Mouse (Mus musculus) liver, embryonic 13.5 days (tissue): ENCODE measurements at regions not wholly inside any gene's neighbourhood (a gene's known extent, or its start where the extent isn't known, plus 50 kb on each side); places are given as distances from the start of the nearest gene placed in this dataset.

Experiments used
- ATAC-seq: fragments of 200-750 bp; cut with Nextera tagmentation; 2 replicates; pipeline ENCODE4 v1.8.0; 2017; ENCODE audit warnings: low read depth, mild to moderate bottlenecking, moderate number of reproducible peaks, moderate library complexity
- DNase-seq: peaks from one replicate; pipeline ENCODE4 v3.0.0; 2022
- H3K27ac ChIP-seq: fragments of 300-500 bp; sonication (generic); 2 replicates; pipeline ENCODE4 v1.5.1; 2015; ENCODE audit warnings: moderate library complexity, mild to moderate bottlenecking, inconsistent platforms
- H3K27me3 ChIP-seq: fragments of 300-500 bp; sonication (generic); 2 replicates; pipeline ENCODE4 v1.6.1; 2015; ENCODE audit warnings: mild to moderate bottlenecking, inconsistent platforms
- H3K36me3 ChIP-seq: fragments of 300-500 bp; sonication (generic); 2 replicates; pipeline ENCODE4 v1.6.1; 2015; ENCODE audit warnings: mild to moderate bottlenecking, inconsistent platforms
- H3K4me1 ChIP-seq: fragments of 300-500 bp; sonication (generic); replicated peaks from 2 replicates; pipeline ENCODE4 v1.6.1; 2015; ENCODE audit warnings: inconsistent platforms
- H3K4me2 ChIP-seq: fragments of 300-500 bp; sonication (generic); 2 replicates; pipeline ENCODE4 v1.6.1; 2015; ENCODE audit warnings: inconsistent platforms, mild to moderate bottlenecking, moderate library complexity
- H3K4me3 ChIP-seq: fragments of 300-500 bp; sonication (generic); replicated peaks from 2 replicates; pipeline ENCODE4 v1.5.1; 2015; ENCODE audit warnings: mild to moderate bottlenecking, inconsistent platforms
- H3K9ac ChIP-seq: fragments of 300-500 bp; sonication (generic); 2 replicates; pipeline ENCODE4 v1.6.1; 2015; ENCODE audit warnings: mild to moderate bottlenecking, inconsistent platforms
- H3K9me3 ChIP-seq: fragments of 300-500 bp; sonication (generic); replicated peaks from 2 replicates; pipeline ENCODE4 v1.6.1; 2016; ENCODE audit warnings: inconsistent platforms
- whole genome bisulfite sequencing: fragments of 180-500 bp; shearing (Covaris S2); methylation state at CpG from one replicate; pipeline ENCODE4 v1.1.7; 2015; ENCODE audit not compliant: insufficient replicate concordance; 5-methylcytosine and 5-hydroxymethylcytosine counted together

DNA sequence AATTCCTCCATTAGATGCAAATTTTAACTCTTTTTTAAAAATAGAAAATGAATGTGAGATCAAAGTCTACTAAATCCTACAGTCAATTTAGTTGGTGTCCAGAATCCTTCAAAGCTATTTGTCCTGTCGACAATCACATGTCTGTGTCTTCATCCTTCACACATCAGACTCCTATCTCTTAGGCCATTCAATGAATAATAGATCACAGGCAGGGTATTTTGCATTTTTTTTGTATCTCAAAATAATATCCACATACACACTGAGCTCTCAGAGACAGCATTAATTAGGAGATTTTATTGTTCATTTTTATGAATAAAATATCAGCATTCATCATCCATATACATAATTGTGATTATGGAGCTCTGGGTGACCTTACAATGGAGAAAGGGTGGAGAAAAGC is 427.2 kb downstream of the Hao1 start:
- DNase-seq (no peak), ATAC-seq (no peak)
- Histone ChIP-seq H3K9me3 (no peaks in the 10 kb centered on the region), H3K27ac (no peak overlapping the region), H3K4me3 (no peak overlapping the region), H3K36me3 (no peaks in the 10 kb centered on the region), H3K4me1 (no peaks in the 10 kb centered on the region), H3K27me3 (no peaks in the 10 kb centered on the region), H3K9ac (no peak overlapping the region), H3K4me2 (no peak overlapping the region)
- 58% methylated on average over 1 of the region's 1 CpGs for WGBS

DNA sequence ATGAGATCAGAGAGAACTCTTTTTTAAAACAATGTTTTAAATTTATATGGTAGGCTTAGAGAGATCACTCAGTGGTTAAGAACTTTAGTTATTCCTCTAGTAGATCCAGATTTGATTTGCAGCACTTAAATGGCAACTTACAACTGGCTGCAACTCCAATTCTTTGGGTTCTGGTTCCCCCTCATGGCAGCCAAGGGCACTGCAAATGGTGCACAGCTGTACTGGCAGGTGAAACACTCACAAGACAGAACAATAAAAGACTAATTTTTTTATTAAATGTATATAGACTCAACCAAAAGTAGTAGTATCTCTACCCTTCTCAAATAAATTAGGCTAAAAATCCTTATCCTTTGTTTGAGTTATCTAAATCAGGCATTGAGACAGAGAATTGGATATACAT is 446.9 kb downstream of the Hao1 start:
- Histone ChIP-seq H3K9me3 (no peaks in the 10 kb centered on the region), H3K4me1 (no peaks in the 10 kb centered on the region), H3K4me3 (no peak overlapping the region), H3K27ac (no peak overlapping the region), H3K27me3 (no peaks in the 10 kb centered on the region), H3K9ac (no peak overlapping the region), H3K36me3 (no peaks in the 10 kb centered on the region), H3K4me2 (no peak overlapping the region)
- no peak for ATAC-seq
- no peak for DNase-seq

DNA sequence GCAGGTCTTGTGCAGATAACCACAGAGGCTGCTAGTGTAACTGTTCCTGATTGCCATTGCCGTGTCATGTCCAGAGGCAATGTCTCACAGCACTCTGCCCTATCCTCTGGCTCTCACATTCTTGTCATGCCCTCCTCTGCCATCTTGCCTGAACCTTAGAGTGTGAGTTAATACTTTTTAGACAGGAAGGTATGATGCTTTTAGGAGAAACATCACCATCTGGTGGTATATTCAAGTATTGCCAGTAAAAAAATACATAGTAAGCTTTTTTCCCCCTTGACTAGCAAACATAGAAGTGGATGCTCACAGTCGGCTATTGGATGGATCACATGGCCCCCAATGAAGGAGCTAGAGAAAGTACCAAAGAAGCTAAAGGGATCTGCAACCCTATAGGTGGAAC is 465.8 kb downstream of the Hao1 start:
- H3K4me3 ChIP-seq = no peak overlapping the region
- no peak for DNase-seq
- H3K36me3 ChIP-seq = no peaks in the 10 kb centered on the region
- ATAC-seq = 0 out of 2 replicates have a peak, but pooled peaks have one; percentile 48
- no peak overlapping the region for H3K27ac ChIP-seq
- H3K9me3 ChIP-seq = no peaks in the 10 kb centered on the region
- no peaks in the 10 kb centered on the region for H3K27me3 ChIP-seq
- 55% methylated on average over 2 of the region's 2 CpGs for WGBS
- no peaks in the 10 kb centered on the region for H3K4me1 ChIP-seq
- no peak overlapping the region for H3K4me2 ChIP-seq
- H3K9ac ChIP-seq = no peak overlapping the region

DNA sequence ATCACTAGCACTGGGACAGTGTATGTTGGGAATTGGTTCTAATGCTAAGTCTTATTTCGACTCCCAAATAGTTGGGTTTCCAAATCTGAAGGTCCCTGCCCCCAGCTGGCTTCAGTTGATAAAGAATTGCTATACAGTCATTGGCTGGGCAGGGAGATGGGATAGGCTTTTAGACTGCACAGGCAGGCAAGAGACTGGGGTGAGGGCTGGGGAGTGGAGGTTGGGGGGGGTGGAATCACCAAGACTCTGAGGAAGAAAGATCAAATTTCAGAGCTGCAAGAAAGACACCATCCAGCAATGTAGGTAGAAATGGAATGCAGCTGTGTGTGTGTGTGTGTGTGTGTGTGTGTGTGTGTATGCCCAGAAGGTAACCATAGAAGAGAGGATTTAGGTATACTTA is 474.0 kb downstream of the Hao1 start:
- peaks cover 6% of the 10 kb centered on the region; the same call in 1 of the 2 replicates for H3K4me1 ChIP-seq
- 18% methylated on average over 1 of the region's 1 CpGs for WGBS
- no peaks in the 10 kb centered on the region for H3K9me3 ChIP-seq
- H3K4me3 ChIP-seq = no peak overlapping the region
- peak; percentile 8 for DNase-seq
- H3K9ac ChIP-seq = no peak overlapping the region
- H3K27me3 ChIP-seq = no peaks in the 10 kb centered on the region
- H3K27ac ChIP-seq = no peak overlapping the region
- ATAC-seq = peak; percentile 99
- no peak overlapping the region for H3K4me2 ChIP-seq
- no peaks in the 10 kb centered on the region for H3K36me3 ChIP-seq

DNA sequence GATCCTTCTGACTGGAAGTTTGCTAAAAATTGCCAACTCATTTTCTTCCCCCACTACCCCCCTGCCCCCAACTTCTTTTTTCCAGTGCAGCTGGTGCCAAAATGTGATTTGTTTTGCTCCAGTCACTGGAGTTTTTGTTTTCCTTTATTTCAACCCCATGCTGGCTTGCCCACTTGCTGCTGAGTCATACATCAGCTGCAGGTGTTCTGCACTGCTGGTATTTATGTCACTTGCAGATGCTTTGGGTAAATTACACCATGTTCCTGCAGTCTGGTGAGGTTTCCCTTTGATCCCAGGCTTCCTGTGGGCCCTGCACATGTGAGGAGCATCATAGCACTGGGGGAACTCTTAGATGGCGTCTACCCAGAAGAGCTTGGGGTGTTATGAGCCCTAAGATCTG is 476.2 kb downstream of the Hao1 start:
- Histone ChIP-seq H3K4me1 (peaks cover 6% of the 10 kb centered on the region; the same call in 1 of the 2 replicates), H3K27ac (no peak overlapping the region), H3K4me3 (no peak overlapping the region), H3K27me3 (no peaks in the 10 kb centered on the region), H3K9me3 (no peaks in the 10 kb centered on the region), H3K9ac (no peak overlapping the region), H3K36me3 (no peaks in the 10 kb centered on the region), H3K4me2 (no peak overlapping the region)
- WGBS = 37% methylated on average over 1 of the region's 1 CpGs
- DNase-seq = no peak
- no peak for ATAC-seq

DNA sequence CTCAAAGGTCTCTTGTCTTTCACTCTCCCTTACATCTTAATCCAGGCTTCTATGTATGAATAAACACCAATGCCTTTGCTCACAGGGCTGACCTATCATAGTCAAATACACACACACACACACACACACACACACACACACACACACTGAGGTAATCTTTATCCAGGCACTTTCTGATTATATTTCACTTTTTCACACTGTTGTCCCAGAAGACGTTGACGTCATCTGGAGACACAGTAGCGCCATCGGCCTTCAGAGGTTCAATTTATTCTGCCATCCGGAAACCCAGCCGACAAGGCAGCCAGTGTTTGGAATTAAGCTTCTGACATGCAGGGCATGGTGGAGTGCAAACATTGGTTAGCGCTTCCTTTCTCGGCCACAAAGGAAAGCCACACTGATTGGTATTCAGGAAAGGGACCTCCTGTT is 486.2 kb downstream of the Hao1 start:
- no peak overlapping the region for H3K9ac ChIP-seq
- WGBS = 18% methylated on average over 8 of the region's 8 CpGs
- H3K4me2 ChIP-seq = no peak overlapping the region
- no peaks in the 10 kb centered on the region for H3K4me1 ChIP-seq
- DNase-seq (no peak), ATAC-seq (no peak)
- no peak overlapping the region for H3K27ac ChIP-seq
- no peaks in the 10 kb centered on the region for H3K36me3 ChIP-seq
- no peak overlapping the region for H3K4me3 ChIP-seq
- H3K9me3 ChIP-seq = no peaks in the 10 kb centered on the region
- H3K27me3 ChIP-seq = no peaks in the 10 kb centered on the region

DNA sequence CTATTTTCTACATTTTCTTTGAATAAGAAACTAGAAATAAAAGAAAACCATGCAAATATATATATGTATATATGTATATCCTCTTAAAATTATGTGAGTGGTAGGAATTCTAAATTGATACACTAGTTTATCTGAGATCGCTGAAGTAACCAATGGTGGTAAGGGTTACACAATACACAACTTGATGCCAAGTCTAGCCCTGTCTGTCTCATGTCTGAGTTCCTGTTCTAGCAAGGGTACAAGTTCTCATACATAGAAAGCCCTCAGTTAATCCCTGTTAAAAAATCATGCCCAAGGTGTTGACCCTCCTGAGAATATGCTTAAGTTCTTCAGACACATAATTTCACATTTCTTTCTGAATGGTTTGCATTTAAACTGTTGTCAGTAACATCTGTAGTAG is 486.8 kb downstream of the Hao1 start:
- WGBS = 61% methylated on average over 1 of the region's 1 CpGs
- no peak overlapping the region for H3K4me3 ChIP-seq
- no peak for ATAC-seq
- H3K27me3 ChIP-seq = no peaks in the 10 kb centered on the region
- H3K9me3 ChIP-seq = no peaks in the 10 kb centered on the region
- no peak overlapping the region for H3K4me2 ChIP-seq
- no peak overlapping the region for H3K9ac ChIP-seq
- DNase-seq = no peak
- no peaks in the 10 kb centered on the region for H3K36me3 ChIP-seq
- H3K27ac ChIP-seq = no peak overlapping the region
- no peaks in the 10 kb centered on the region for H3K4me1 ChIP-seq

DNA sequence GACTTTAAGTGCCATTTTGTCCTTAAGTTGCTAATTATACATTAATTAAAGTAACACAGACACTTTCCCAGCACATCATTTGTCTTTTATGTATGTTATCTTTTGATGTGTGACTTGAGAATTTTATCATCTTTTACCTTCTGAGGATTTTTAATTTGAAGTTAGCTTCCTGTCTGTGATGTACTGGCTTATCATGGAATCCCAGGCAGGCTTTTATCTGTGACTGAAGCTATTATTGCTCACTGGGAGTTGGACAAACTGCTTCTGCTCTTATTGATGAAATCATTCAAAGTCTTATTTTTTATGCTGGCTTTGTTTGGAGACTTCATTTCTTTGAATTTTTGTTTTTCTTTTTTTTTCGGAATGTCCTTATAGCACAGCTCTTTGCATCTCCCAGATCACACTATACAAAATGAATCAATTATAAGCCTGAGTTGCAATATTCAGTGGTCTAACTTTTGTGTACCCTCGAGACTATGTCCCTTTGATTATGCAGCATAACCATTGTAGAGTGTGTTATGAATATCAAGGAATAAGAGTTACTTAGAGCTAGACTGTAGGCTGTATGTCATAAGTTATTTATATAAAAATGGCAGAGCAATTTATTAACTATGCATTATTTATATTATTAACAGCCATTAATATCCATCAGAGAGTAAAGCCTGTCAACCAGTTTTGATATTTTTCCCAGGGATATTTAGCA is 494.1 kb downstream of the Hao1 start:
- ATAC-seq (peak; percentile 84), DNase-seq (peak; percentile 6)
- 49% methylated on average over 2 of the region's 2 CpGs for WGBS
- H3K4me3 ChIP-seq = no peak overlapping the region
- H3K27ac ChIP-seq = no peak overlapping the region
- no peak overlapping the region for H3K9ac ChIP-seq
- peaks cover 7% of the 10 kb centered on the region; the same call in 1 of the 2 replicates for H3K4me1 ChIP-seq
- H3K9me3 ChIP-seq = no peaks in the 10 kb centered on the region
- no peak overlapping the region for H3K4me2 ChIP-seq
- H3K27me3 ChIP-seq = no peaks in the 10 kb centered on the region
- H3K36me3 ChIP-seq = no peaks in the 10 kb centered on the region

DNA sequence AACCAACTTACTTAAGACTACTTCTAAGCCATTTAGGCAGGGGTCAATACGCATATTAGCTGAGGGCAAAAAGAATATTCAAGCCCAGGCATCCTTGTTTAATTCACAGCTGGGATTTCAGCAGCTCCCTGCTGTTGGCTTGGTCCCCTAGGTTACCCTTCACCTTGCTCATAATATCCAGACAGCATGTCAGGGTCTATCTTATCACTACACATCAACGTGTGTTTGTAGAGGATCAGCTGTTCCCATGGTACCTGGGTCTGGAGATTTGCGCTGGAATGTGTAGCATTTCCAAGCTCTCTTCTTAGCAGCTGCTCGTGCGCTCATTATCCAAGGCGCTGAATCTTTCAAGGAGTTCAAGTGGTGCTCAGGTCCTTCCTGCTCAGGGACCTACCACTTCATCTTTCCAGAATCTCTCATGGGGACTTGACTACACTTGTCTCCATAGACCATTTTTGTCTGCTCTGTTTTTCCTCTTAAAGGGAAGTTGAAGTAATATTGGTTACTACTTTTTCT is 484.5 kb downstream of the Bmp2 start:
- Histone ChIP-seq H3K4me1 (no peaks in the 10 kb centered on the region), H3K27ac (no peak overlapping the region), H3K27me3 (no peaks in the 10 kb centered on the region), H3K9me3 (no peaks in the 10 kb centered on the region), H3K4me2 (no peak overlapping the region), H3K9ac (no peak overlapping the region), H3K36me3 (no peaks in the 10 kb centered on the region), H3K4me3 (no peak overlapping the region)
- 68% methylated on average over 6 of the region's 6 CpGs for WGBS
- DNase-seq = no peak
- no peak for ATAC-seq

DNA sequence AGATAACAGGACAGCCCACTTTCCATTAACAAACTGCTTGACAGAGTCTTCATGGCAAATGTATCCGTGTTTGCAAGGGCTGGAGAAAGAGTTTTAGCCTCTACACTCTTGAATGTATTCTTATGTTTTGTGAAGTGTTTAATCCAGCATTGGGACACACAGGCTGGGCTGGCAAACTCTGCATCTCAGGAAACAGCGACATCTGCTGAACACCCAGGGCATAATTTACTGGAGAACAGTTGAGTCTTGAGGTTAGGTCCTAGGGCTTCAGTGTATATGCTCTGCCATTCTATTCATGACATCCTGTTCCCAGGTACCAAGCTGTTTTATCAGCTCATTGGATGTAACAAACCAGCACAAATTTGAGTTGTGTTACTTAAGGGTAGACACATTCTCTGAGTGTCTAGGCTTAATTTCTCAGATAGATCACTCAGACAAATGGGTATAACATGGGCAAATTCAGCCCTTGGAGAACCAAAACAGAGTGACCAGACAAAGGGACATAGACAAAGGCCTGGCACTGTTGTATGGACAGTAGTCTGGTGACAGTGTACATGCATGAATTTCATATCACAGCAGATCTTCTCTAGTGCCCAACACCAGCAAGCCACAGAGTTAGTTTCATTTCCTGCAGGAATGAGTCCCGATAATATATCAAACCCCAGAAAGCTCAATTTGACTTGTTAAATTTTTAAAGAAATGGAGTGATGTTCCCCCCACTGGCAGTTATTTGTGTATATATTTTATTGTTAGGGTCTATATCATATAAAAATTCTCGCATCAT is 477.9 kb downstream of the Bmp2 start:
- WGBS = 46% methylated on average over 4 of the region's 4 CpGs
- DNase-seq = no peak

DNA sequence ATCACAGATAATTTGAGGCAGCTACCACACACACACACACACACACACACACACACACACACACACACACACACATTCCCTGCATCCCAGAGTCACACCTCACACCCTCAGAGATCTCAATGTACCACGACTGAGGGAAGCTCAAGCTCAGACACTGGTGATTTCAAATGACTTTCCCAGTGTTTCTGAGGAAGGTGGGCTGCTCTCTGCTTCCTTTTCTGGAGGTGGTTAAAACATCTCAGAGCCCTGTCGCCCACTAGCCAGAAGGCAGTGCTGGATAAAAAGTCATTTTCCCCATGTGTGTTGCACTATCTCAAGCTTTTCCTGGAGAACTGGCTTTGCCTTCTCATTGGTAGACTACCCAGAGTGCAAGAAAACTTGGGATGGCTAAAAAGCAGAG is 477.2 kb downstream of the Bmp2 start:
- Histone ChIP-seq H3K4me1 (no peaks in the 10 kb centered on the region), H3K9me3 (no peaks in the 10 kb centered on the region), H3K27me3 (no peaks in the 10 kb centered on the region), H3K4me3 (no peak overlapping the region), H3K9ac (no peak overlapping the region), H3K36me3 (no peaks in the 10 kb centered on the region), H3K27ac (no peak overlapping the region), H3K4me2 (no peak overlapping the region)
- no peak for ATAC-seq
- DNase-seq = no peak
- WGBS = 49% methylated on average over 2 of the region's 2 CpGs

More for the DNA sequence above, 477.9 kb downstream of the Bmp2 start:
- Histone ChIP-seq H3K36me3 (no peaks in the 10 kb centered on the region), H3K4me3 (no peak overlapping the region), H3K9me3 (no peaks in the 10 kb centered on the region), H3K9ac (no peak overlapping the region), H3K4me2 (no peak overlapping the region), H3K27me3 (no peaks in the 10 kb centered on the region), H3K4me1 (no peaks in the 10 kb centered on the region), H3K27ac (no peak overlapping the region)
- ATAC-seq = no peak

DNA sequence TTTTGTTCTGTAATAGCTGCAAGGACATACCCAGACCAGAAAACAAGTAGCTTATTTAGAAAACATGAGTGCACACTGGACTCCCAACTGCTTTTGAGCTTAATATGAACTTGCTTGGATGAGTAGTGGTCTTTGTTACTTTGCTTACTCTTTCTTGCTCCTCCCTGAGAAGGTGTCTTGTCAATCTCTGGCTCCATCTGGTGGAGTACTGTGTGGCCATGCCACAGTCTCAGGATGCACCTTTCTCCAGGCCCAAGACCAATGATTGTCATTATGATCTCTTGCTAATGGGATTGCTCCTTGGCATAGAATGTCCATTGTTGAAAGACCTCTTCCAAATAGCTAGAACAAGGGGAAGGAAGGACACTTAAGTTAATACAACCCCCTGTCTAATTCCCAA is 465.1 kb downstream of the Bmp2 start:
- ATAC-seq = no peak

More for the DNA sequence above, 465.1 kb downstream of the Bmp2 start:
- no peaks in the 10 kb centered on the region for H3K9me3 ChIP-seq
- H3K9ac ChIP-seq = no peak overlapping the region
- H3K4me3 ChIP-seq = no peak overlapping the region
- H3K36me3 ChIP-seq = no peaks in the 10 kb centered on the region
- no peak for DNase-seq
- H3K4me2 ChIP-seq = no peak overlapping the region
- no peaks in the 10 kb centered on the region for H3K4me1 ChIP-seq
- no peaks in the 10 kb centered on the region for H3K27me3 ChIP-seq
- no peak overlapping the region for H3K27ac ChIP-seq
